Mouse (Mus musculus): Measurements from ENCODE around the gene Synpo2.

The Synpo2 gene

GRCm38 (mm10) chr3:123205065-123205464 lies 30.9 kb downstream of the Synpo2 start:
- DNase-seq (ENCODE audit: low read depth, low spot score) = no peak

- no peak for DNase-seq (ENCODE audit: low read depth, low spot score)
Measured at GRCm38 (mm10) chr3:123204658-123205057, 31.3 kb downstream of the Synpo2 start.

- no peak for DNase-seq (ENCODE audit: low read depth, low spot score)
Measured at GRCm38 (mm10) chr3:123201798-123202197, 34.2 kb downstream of the Synpo2 start.

- no peak for DNase-seq (ENCODE audit: low read depth, low spot score)
Measured at GRCm38 (mm10) chr3:123193740-123194139, 42.2 kb downstream of the Synpo2 start.

- DNase-seq (ENCODE audit: low read depth, low spot score) = no peak
Measured at GRCm38 (mm10) chr3:123191602-123192001, 44.3 kb downstream of the Synpo2 start.

GRCm38 (mm10) chr3:123190329-123190728 lies 45.6 kb downstream of the Synpo2 start:
- DNase-seq (ENCODE audit: low read depth, low spot score) = no peak

GRCm38 (mm10) chr3:123189826-123190225 lies 46.1 kb downstream of the Synpo2 start:
- DNase-seq (ENCODE audit: low read depth, low spot score) = no peak

- DNase-seq (ENCODE audit: low read depth, low spot score) = peak; percentile 54
Measured at GRCm38 (mm10) chr3:123188616-123189230, 47.2 kb downstream of the Synpo2 start.

GRCm38 (mm10) chr3:123187370-123188124 lies 48.4 kb downstream of the Synpo2 start:
- DNase-seq (ENCODE audit: low read depth, low spot score) = no peak

- no peak for DNase-seq (ENCODE audit: low read depth, low spot score)
Measured at GRCm38 (mm10) chr3:123185238-123185925, 50.6 kb downstream of the Synpo2 start.

GRCm38 (mm10) chr3:123184281-123184680 lies 51.7 kb downstream of the Synpo2 start:
- DNase-seq (ENCODE audit: low read depth, low spot score) = no peak

- DNase-seq (ENCODE audit: low read depth, low spot score) = no peak
Measured at GRCm38 (mm10) chr3:123179508-123179907, 56.4 kb downstream of the Synpo2 start.

- DNase-seq (ENCODE audit: low read depth, low spot score) = no peak
Measured at GRCm38 (mm10) chr3:123179041-123179440, 56.9 kb downstream of the Synpo2 start.

- DNase-seq (ENCODE audit: low read depth, low spot score) = no peak
Measured at GRCm38 (mm10) chr3:123178420-123178819, 57.5 kb downstream of the Synpo2 start.

GRCm38 (mm10) chr3:123176366-123177334 lies 59.3 kb downstream of the Synpo2 start:
- DNase-seq (ENCODE audit: low read depth, low spot score) = no peak

GRCm38 (mm10) chr3:123175142-123175541 lies 60.8 kb downstream of the Synpo2 start:
- DNase-seq (ENCODE audit: low read depth, low spot score) = no peak

- no peak for DNase-seq (ENCODE audit: low read depth, low spot score)
Measured at GRCm38 (mm10) chr3:123174379-123174697, 61.6 kb downstream of the Synpo2 start.

GRCm38 (mm10) chr3:123173553-123174378 lies 62.2 kb downstream of the Synpo2 start:
- peak; percentile 21 for DNase-seq (ENCODE audit: low read depth, low spot score)

- DNase-seq (ENCODE audit: low read depth, low spot score) = no peak
Measured at GRCm38 (mm10) chr3:123172151-123172550, 63.8 kb downstream of the Synpo2 start.

GRCm38 (mm10) chr3:123169398-123169797 lies 66.6 kb downstream of the Synpo2 start:
- DNase-seq (ENCODE audit: low read depth, low spot score) = no peak

GRCm38 (mm10) chr3:123168815-123169214 lies 67.1 kb downstream of the Synpo2 start:
- DNase-seq (ENCODE audit: low read depth, low spot score) = peak; percentile 65
